Mouse (Mus musculus) limb, embryonic 15.5 days (tissue): ENCODE measurements around the gene Prmt3. TPM values are rescaled to one million over a fixed set of nuclear protein-coding genes. Genes with fewer than 3 reads are reported as not detected.

Experiments used
- ATAC-seq: fragments of 200-750 bp; cut with Nextera tagmentation; 2 replicates; pipeline ENCODE4 v1.8.0; 2017; ENCODE audit warnings: low read depth, moderate TSS enrichment; ENCODE audit not compliant: insufficient number of reproducible peaks, low FRiP score, low TSS enrichment
- H3K27ac ChIP-seq: fragments of 300-500 bp; sonication (generic); 2 replicates; pipeline ENCODE4 v1.5.1; 2015; ENCODE audit warnings: moderate library complexity, mild to moderate bottlenecking, inconsistent platforms
- H3K27me3 ChIP-seq: fragments of 300-500 bp; sonication (generic); 2 replicates; pipeline ENCODE4 v1.6.1; 2015; ENCODE audit warnings: inconsistent platforms
- H3K36me3 ChIP-seq: fragments of 300-500 bp; sonication (generic); 2 replicates; pipeline ENCODE4 v1.6.1; 2015; ENCODE audit warnings: inconsistent platforms
- H3K4me1 ChIP-seq: fragments of 300-500 bp; sonication (generic); 2 replicates; pipeline ENCODE4 v1.6.1; 2015; ENCODE audit warnings: inconsistent platforms
- H3K4me2 ChIP-seq: fragments of 300-500 bp; sonication (generic); 2 replicates; pipeline ENCODE4 v1.6.1; 2015; ENCODE audit warnings: mild to moderate bottlenecking, inconsistent platforms
- H3K4me3 ChIP-seq: fragments of 300-500 bp; sonication (generic); 2 replicates; pipeline ENCODE4 v1.5.1; 2015; ENCODE audit warnings: mild to moderate bottlenecking, inconsistent platforms
- H3K9ac ChIP-seq: fragments of 300-500 bp; sonication (generic); 2 replicates; pipeline ENCODE4 v1.6.1; 2015; ENCODE audit warnings: inconsistent platforms
- H3K9me3 ChIP-seq: fragments of 300-500 bp; sonication (generic); 2 replicates; pipeline ENCODE4 v1.6.1; 2016; ENCODE audit warnings: inconsistent platforms
- WGBS: fragments of 180-500 bp; shearing (Covaris S2); methylation state at CpG from one replicate; pipeline ENCODE4 v1.1.7; 2015; 5-methylcytosine and 5-hydroxymethylcytosine counted together
- polyA plus RNA-seq: library from polyadenylated mRNA; unstranded; fragments of >200 nt; fragmentation: Nextera tagmentation; extraction: Ambion mirVana; gene quantifications from 2 replicates; pipeline ENCODE4 v1.2.1, GENCODE M21; 2015

Prmt3 gene
- polyA plus RNA-seq, 1 experiment from 2014 or later = 48.4 TPM

DNA sequence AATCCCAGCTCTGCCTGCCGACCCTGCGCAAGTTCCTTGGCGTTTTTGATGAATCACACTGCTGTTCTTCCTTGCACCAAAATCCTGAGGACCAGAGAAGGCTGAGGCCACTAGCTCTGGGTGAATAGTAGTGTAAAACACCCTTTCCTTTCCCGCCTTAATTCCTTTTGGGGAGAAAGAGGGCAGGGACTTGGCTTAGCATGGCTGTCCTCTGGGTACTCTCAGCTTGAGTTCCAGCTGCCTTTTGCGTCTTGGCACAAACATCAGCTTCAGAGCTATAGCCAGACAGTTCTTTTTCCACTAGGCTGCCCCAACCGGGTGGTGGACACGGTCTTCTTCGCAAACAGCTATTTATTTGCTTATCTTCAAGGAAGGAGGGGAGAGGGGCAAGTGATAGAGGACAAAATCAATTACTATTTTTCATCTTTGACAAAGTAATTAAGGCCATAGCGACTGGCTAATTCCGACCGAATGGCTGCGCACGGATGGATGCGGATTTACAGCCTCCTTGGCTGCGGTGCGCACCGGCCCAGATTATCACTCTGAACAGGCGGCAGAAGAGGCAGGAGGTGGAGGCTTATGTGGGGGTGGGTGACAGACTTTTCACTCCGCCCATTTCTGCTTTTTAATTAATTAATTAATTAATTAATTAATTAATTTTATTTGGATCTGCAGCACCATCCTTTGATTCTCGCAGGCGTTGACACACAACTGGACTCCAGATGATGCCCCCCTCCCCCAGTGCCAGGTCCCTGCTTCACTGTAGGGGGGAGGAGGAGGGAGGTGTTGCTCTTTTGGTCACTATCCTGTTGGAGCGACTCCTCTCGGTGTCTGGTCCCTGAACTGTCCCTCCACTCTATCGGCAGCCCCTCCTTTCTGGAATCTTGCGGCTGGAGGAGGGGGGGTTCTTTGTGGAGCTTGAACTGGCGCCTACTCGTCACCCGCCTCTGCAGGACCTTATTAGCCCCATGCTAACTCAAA is 129.3 kb downstream of the Prmt3 start:
- Histone ChIP-seq H3K27ac (no peak overlapping the region), H3K27me3 (peaks cover 88% of the 10 kb centered on the region), H3K9ac (no peak overlapping the region), H3K4me2 (no peak overlapping the region), H3K4me1 (no peaks in the 10 kb centered on the region), H3K36me3 (no peaks in the 10 kb centered on the region), H3K9me3 (no peaks in the 10 kb centered on the region), H3K4me3 (no peak overlapping the region)
- no peak for ATAC-seq
- WGBS = 1% methylated on average over 28 of the region's 28 CpGs

Other genes with a start within 250 kb of the Prmt3 start
- 2.0 and 3.5 TPM in 2 replicates for gene Dbx1, start 141.5 kb upstream of the Prmt3 start, polyA plus RNA-seq
- 17.0 and 18.0 TPM in 2 replicates for gene Htatip2, start 19.2 kb upstream of the Prmt3 start, polyA plus RNA-seq
- gene Slc6a5, start 131.8 kb downstream of the Prmt3 start, polyA plus RNA-seq = 0.05 TPM in 1 of 2 replicates, not detected in the other
- gene Nell1, start 196.5 kb downstream of the Prmt3 start, polyA plus RNA-seq = 3.1 and 3.8 TPM in 2 replicates